Mouse (Mus musculus) cerebellum, postnatal 36 days (tissue): ENCODE data around the gene Myom3.
"Not testable (repeated sequence)": the region's sequence is repeated elsewhere in the genome, so short reads cannot be mapped to it uniquely, and the experiment has no call there.

Experiments used
- DNase-seq, 2 experiments: peaks; one replicate each; pipeline ENCODE4 v3.0.0; 2021 to 2022; ENCODE audit warnings: mixed read lengths in 2 of 2

Gene Myom3

GRCm38 (mm10) chr4:135759356-135759976, at the start of gene Myom3:
TSS of gene Myom3 (plus strand) at chr4:135759715.
- DNase-seq: no peak

- no peak for DNase-seq
These were observed 49.1 kb upstream of the Myom3 start for GRCm38 (mm10) chr4:135710392-135710791.

GRCm38 (mm10) chr4:135714776-135715175, 44.7 kb upstream of the Myom3 start:
- peak; percentile 21 to 24 for DNase-seq

GRCm38 (mm10) chr4:135716438-135716837, 43.1 kb upstream of the Myom3 start:
- not testable (repeated sequence) for DNase-seq

GRCm38 (mm10) chr4:135722540-135723290, 36.8 kb upstream of the Myom3 start:
- no peak for DNase-seq

GRCm38 (mm10) chr4:135726416-135726815, 33.1 kb upstream of the Myom3 start:
- no peak for DNase-seq

GRCm38 (mm10) chr4:135727817-135728216, 31.7 kb upstream of the Myom3 start, which contains the start of gene Il22ra1:
TSS of gene Il22ra1 (plus strand) at chr4:135728172.
- no peak for DNase-seq

GRCm38 (mm10) chr4:135730204-135730603, 29.3 kb upstream of the Myom3 start:
- DNase-seq: peak; percentile 47 to 56

- no peak for DNase-seq
These were observed 28.6 kb upstream of the Myom3 start for GRCm38 (mm10) chr4:135730951-135731350.

- no peak for DNase-seq
These were observed 25.6 kb upstream of the Myom3 start for GRCm38 (mm10) chr4:135733901-135734300.

- DNase-seq: no peak
These were observed 22.6 kb upstream of the Myom3 start for GRCm38 (mm10) chr4:135736903-135737302.

GRCm38 (mm10) chr4:135738237-135738636, 21.3 kb upstream of the Myom3 start:
- DNase-seq: no peak

GRCm38 (mm10) chr4:135739148-135739547, 20.4 kb upstream of the Myom3 start:
- DNase-seq: no peak

- no peak for DNase-seq
These were observed 19.8 kb upstream of the Myom3 start for GRCm38 (mm10) chr4:135739672-135740071.

GRCm38 (mm10) chr4:135743520-135743919, 16.0 kb upstream of the Myom3 start:
- DNase-seq: no peak

GRCm38 (mm10) chr4:135744726-135745448, 14.6 kb upstream of the Myom3 start:
- DNase-seq: no peak

GRCm38 (mm10) chr4:135745613-135746012, 13.9 kb upstream of the Myom3 start:
- DNase-seq: no peak

GRCm38 (mm10) chr4:135750896-135751295, 8.6 kb upstream of the Myom3 start:
- DNase-seq: no peak

- no peak for DNase-seq
These were observed 7.3 kb upstream of the Myom3 start for GRCm38 (mm10) chr4:135752106-135752778.

- no peak for DNase-seq
These were observed 6.7 kb upstream of the Myom3 start for GRCm38 (mm10) chr4:135752779-135753164.

- DNase-seq: no peak
These were observed 1.2 kb upstream of the Myom3 start for GRCm38 (mm10) chr4:135758331-135758730.

- DNase-seq: no peak
These were observed 690 bp upstream of the Myom3 start for GRCm38 (mm10) chr4:135758825-135759224.

GRCm38 (mm10) chr4:135761048-135761447, 1.5 kb downstream of the Myom3 start:
- no peak for DNase-seq
